Mouse (Mus musculus) gastrocnemius, postnatal 14 days (tissue): Measurements from ENCODE around the gene Mettl2. TPM values are rescaled to one million over a fixed set of nuclear protein-coding genes. Genes with fewer than 3 reads are reported as not detected.

Source experiments
- DNase-seq: peaks from one replicate; pipeline ENCODE4 v3.0.0; 2021; ENCODE audit warnings: mixed read lengths
- intact Hi-C: fragments of 180-260 bp; cut with DNase I; formaldehyde crosslinking; loops from one replicate; pipeline ENCODE4 v1.15.1; 2025; ENCODE audit warnings: low total_unique reads
- total RNA-seq, 2 experiments: library from RNA; stranded (reverse); gene quantifications; 2 replicates each; pipeline ENCODE4 v1.2.3; 2021

The Mettl2 gene
- total RNA-seq, 2 experiments from 2014 or later: 6.9 to 9.6 TPM

DNA sequence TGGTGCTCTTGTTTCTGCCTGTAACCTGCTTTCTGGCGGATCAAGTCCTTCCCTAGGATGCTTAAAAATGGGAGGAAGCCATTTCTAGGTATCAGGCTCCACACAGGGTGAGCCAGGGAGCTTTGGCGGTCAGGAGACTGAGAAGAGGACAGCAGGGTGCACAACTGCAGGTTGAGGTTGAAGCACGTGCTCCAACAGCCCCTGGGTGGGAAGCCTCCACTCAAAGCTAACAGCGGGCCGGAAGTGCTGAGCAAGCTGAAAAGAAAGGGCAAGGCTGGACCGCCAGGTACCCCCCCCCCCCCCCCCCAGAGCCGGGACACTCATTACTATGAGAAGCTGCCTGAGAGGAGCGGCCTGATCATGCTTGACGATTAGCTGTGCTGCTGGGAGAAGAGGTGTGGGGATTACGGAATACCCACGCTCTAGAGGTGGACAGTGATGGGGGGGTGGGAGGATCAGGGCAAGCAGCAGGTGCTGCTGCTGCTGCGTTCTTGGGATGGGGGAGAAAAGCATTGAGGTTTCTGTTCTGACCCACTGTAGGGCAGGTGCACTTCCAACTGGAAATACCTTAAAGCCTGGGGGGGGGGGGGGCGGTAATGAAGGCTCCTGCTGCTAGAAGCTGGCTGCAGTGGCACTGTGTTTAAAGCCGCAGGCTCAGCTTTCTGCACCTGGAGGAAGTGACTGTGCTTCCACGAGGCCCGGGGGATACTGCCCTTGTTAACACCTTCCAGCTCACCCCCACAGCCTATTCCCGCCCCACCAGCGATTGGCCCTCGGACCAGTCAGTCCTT lies 25.2 kb downstream of the Mettl2 start:
- intact Hi-C loops: no loop called here
- no peak for DNase-seq

DNA sequence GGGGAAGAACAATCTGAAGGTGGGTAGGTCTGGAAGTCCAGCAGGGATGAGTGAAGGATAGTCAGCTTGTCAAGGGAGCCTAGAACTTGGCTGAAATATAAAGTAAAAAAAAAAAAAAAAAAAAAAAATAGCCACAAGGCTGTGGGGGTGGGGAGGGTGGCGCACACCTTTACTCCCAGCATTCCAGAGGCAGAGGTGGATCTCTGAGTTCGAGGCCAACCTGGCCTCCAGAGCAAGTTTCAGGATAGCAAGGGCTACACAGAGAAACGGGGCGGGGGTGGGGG lies 25.7 kb downstream of the Mettl2 start:
- intact Hi-C loops: no loop called here
- no peak for DNase-seq

- DNase-seq: no peak
- intact Hi-C loops: no loop called here
These were observed 26.2 kb downstream of the Mettl2 start for GRCm38 (mm10) chr11:105152357-105152899.

- DNase-seq: peak; percentile 22
- intact Hi-C loops: no loop called here
These were observed 27.0 kb downstream of the Mettl2 start for GRCm38 (mm10) chr11:105153068-105153833.

DNA sequence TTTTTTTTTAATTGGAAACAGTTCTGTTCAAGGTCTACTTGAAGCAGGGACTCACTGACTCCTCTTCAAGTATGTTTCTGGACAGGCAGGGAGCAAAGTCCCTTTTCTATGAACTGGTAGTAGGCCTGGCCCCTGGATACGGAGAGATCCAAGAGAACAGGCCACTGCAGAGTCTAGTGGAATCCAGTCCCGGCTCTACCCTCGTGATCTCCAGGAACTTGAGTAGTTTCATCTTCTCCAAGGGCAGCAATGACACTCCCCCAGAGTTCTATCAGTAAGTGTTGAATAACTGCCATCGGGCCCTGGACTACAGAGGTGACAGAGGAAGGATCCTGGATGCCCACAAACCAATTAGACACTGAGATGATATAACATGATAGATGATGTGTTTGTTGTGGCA lies 29.7 kb downstream of the Mettl2 start:
- DNase-seq: no peak
- intact Hi-C loops: no loop called here

DNA sequence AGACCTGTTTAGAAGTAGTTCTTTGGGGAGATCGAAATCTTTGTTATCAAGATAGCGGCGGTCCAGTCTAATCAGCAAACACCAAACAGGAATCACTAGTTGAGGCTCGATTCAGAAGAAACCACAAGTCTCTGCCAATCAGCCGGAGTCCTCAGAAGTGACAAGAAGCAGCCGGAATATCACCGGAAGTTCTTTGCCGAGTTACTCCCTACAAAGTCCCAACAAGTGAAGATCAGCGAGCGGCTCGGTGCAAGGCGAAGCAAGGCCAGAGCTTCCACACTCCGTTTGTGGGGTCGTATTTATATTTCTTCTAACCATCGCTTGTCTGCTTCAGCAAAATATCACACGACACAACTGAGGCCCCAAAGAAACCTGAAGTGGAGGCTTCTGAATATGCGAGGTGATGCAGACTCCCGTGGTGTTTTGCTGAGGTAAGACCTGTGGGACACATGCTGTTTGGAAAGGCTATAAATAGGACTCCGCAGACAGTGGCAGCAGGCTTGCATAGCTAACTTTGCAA lies 30.6 kb downstream of the Mettl2 start:
- DNase-seq: no peak
- intact Hi-C loops: no loop called here

DNA sequence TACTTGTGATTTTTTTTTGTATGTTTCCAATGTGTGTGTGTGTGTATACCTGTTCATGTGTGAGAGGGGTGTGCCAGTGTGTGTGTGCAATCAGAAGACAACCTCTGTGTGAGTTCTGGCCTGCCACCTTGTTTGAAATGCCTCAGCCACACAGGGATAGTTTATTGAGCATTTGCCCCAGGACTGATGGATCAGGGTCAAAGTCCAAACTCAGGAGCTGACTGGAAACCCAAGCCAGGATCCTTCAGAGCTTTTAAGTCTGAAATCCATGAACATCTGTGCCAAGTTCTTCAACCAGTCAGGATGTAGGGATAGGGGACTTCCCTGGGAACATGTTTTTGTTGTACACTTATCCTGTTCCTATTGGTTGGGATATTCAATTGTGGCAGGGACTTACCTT lies 31.8 kb downstream of the Mettl2 start:
- intact Hi-C loops: no loop called here
- DNase-seq: no peak

DNA sequence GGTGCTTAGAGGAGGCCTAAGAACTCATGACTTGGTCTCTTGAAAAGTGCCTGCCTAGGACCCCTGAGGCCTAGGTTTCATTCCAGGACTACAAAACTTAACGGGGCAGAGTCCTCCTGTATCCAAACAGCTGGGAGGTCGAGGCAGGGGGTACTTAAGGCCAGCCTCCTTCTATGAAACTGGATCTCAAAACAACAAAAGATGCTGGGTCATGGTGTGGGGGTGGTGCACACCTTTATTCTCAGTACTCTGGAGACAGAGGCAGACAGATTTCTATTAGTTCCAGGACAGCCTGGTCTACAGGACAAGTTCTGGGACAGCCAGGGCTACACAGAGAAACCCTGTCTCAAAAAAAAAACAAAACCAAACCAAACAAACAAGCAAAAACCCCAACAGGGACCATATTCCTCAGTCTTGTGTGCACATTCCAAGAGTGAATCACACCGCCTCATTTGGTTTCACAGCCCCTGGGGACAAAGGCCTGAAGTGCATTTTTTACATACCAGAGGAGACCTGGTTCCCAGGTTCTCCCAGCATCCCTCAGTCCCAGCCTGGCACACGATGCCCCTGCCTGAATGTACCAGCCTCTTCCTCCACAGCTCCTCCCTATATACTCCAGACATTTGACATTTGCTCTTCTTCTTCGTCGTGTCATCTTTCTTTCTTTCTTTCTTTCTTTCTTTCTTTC lies 33.6 kb downstream of the Mettl2 start:
- intact Hi-C loops: no loop called here
- no peak for DNase-seq

DNA sequence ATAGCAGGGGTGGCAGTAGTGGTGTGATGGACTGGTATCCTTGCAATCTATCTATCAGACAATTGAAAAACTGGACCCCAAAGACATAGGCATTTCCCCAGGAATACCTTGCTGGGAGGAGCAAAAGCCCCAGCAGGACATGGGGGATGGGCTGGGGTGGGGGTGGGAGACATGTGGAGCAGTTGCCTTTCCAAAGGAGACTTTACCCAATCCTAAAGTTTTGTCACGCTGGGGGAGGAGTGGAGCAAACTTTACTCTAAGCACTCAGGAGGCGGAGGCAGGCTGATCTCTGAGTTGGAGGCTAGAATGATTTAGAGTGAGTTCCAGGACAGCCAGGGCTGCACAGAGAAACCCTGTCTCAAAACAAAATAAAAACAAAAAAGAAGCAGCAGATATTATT lies 35.2 kb downstream of the Mettl2 start:
- no peak for DNase-seq
- intact Hi-C loops: no loop called here

DNA sequence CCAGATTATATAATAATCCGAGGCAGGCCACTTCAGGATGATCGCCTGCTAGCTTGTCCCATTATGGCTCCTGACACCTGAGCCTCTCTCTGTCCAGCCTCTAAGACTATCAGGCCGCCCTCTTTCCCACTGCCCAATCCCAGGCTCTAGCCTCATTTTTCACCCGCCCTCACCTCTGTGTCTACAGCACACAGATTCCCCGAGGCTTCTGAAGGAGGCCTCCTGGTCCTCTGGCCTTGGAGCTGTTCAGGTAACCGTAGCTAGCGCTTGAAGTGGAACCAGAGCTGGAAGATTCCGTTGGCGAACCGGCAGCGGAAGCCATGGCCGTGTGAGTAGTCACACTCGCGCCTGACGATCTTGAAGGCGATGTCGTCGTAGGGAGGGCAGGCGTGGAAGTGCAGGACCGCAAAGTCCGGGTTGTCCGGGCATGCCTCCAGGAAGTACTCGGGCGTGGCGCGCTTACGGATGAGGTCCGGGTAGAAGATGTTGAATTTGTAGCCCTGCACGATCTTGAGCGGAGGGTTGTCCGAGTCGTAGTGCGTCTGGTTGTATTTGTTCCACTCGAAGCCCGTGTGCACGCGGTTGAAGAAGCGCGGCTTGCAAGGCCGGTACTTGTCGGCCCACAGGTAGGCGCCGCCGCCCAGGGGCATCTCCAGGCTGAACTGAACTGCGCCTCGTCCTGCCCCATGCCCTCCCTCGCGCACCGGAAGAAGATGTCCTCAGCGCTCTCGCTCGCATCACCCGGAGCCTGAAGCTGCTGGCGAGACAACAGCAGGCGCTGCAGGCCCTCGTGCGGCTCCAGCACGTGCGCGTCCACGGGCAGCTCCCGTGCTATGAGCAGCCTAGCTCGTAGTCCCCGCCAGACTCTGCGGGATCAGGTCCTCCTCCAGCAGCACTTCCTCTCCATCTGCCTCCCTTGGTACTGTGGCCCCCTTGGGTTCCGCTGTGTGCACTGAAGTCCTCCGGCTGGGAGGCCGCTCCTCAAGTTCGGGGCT lies 38.6 kb downstream of the Mettl2 start:
- intact Hi-C loops: no loop called here
- DNase-seq: no peak

GRCm38 (mm10) chr11:105166780-105167179 lies 40.6 kb downstream of the Mettl2 start:
- intact Hi-C loops: no loop called here

DNA sequence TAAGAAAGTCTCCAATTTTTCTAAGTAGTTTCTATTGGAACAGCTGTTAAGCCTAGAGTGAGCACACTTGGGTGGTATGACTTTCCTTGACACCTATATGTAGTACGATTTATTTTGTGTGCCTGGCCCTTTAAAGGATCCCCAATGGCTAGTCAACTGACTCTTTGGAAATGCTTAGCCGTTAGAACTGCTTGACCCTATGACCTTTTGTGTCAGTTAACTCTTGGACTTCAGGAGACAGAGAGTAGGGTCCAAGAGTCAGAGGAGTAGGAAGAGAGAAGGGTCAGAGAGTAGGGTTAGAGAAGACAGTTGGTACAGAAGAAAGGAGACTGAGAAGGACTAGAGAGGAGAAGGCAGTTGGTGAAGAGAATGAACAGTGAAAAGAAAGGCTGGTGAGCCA lies 52.3 kb downstream of the Mettl2 start, which contains the start of gene Tlk2:
Tlk2 (plus strand) TSS at position 292 of the 400 bp plus-strand sequence.
- intact Hi-C loops: no loop called here
- DNase-seq: no peak

More at GRCm38 (mm10) chr11:105166780-105167179, 40.6 kb downstream of the Mettl2 start:
- DNase-seq: no peak

GRCm38 (mm10) chr11:105179523-105179922 lies 53.3 kb downstream of the Mettl2 start:
- intact Hi-C loops: no loop called here
- no peak for DNase-seq

DNA sequence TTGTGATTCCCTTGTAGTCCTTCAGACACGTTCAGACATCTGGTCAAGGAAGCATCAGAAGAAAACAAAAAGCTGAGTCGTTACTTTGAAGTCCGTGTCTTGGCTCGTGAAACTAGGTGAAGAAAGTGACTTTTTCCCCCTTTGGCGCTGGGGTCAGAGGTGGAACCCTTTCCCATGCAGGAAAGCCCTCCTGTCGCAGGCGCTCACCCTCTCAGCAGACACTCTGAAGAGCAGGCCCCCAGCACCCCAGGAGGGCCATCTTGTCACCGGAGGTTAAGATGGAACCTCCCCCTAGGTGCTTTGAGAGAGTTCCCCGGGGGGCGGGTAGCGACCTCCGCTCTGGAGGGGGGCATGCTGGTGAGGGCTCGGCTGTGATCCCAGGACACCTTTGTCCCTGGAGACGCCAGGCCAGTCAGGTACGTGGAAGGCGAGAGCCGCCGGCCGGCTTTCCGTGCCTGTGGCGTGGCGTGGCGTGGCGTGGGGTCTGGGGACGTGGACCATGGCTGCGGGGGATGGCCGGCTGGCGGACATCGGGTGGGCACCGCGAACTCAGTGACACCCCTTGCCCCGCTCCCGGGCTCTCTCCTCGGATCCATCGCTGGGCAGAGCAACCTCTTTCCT lies 54.4 kb downstream of the Mettl2 start:
- intact Hi-C loops: no loop called here
- DNase-seq: peak; percentile 37

DNA sequence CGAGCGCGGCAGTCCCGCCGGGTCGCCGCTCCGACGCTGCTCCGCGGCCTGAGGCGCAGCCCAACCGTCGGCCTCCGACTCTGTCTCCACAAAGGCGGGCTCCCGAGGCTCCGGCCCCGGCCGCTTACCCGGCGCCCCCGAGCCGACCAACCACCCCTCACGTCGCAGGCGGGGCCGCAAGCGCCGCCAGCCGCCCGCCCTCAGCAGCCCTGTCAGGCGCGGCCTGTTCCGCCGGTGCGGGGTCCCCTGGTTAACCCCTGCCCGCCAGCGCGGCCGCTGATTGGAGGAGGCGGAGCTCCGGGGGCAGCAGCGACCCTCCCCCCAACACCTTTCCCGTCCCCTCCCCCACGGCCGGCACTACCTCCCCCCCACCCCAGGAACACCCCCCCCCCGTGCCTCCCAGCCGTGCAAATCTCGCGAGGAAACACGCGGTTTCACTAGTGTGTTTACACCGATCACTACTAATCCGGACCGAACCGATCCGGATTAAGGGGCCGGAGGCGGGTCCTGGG lies 55.0 kb downstream of the Mettl2 start:
- peak; percentile 95 for DNase-seq
- intact Hi-C loops: no loop called here

DNA sequence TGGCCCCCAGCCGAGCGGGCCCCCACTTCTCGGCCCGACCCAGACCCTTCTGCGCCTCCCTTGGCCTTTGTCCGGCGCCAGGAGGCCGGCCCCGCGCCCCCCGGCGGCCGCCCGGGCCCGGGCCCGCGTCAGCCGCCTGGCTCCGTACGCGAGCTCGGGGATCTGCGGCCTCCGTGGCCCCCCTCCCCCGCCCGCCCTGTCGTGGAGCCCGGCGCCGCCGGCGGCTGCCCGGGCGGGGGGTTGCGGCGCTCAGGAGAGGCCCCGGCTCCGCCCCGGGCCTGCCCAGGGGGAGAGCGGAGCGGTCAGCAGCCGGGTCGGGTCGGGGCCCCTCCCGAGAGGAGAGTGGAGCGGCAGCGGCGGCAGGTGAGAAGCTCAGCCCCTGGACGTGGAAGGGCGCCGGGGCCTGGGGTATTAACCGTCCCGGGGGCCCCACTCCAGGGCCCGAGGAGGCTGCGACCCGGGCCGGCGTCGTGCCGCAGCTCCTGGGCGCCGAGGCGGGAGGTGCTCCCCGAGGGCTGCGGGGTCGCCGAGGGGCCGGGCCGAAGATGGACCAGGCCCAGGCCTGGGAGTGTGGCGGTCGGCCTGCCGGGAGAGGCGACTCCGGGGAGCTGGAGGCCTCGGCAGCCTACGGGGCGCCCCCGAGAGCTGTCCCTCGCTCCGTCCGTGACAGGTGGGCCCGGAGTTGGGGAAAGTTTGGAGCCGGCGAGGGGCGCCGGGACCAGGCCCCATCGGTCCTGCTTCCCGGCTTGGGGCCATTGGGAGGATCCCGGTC lies 55.6 kb downstream of the Mettl2 start:
- peak; percentile 51 for DNase-seq
- intact Hi-C loops: no loop called here

DNA sequence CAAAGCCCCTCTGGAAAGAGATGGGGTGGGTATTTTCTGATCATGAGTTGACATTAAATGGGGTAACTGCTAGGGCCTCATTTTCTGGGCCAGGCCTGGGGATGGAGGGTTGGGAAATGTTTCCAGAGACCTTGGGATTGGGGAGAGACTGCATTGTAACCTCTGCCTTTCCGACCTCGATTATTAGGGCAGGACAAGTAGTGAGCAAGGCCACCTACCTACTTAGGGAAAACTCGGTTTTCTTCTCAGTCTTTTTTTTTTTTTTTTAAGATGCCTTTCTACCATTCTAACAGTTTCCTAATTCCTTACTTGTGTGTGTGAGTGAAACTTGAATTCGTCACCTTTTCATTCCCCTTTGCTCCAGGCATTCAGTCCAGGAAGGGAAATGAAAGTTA lies 56.2 kb downstream of the Mettl2 start:
- intact Hi-C loops: no loop called here
- no peak for DNase-seq

GRCm38 (mm10) chr11:105184678-105185077 lies 58.5 kb downstream of the Mettl2 start:
- intact Hi-C loops: no loop called here
- no peak for DNase-seq
